Mouse (Mus musculus) liver, embryonic 16.5 days (tissue): Measurements from ENCODE around the gene Cnbd2. TPM values are rescaled to one million over a fixed set of nuclear protein-coding genes. Genes with fewer than 3 reads are reported as not detected.
A peak's percentile ranks its signal among the peaks of the same experiment; 100 is the strongest.

Experiments
- ATAC-seq: fragments of 200-750 bp; cut with Nextera tagmentation; 2 replicates; pipeline ENCODE4 v1.8.0; 2017; ENCODE audit warnings: low read depth, mild to moderate bottlenecking, moderate number of reproducible peaks, moderate library complexity
- H3K27ac ChIP-seq: fragments of 300-500 bp; sonication (generic); 2 replicates; pipeline ENCODE4 v1.5.1; 2014; ENCODE audit warnings: mild to moderate bottlenecking, low read length
- H3K27me3 ChIP-seq: fragments of 300-500 bp; sonication (generic); 2 replicates; pipeline ENCODE4 v1.6.1; 2014; ENCODE audit warnings: low read depth, low read length, mixed read lengths; ENCODE audit not compliant: control insufficient read depth, insufficient read depth
- H3K36me3 ChIP-seq: fragments of 300-500 bp; sonication (generic); 2 replicates; pipeline ENCODE4 v1.6.1; 2014; ENCODE audit warnings: mild to moderate bottlenecking; ENCODE audit not compliant: control insufficient read depth, insufficient read depth
- H3K4me1 ChIP-seq: fragments of 300-500 bp; sonication (generic); 2 replicates; pipeline ENCODE4 v1.6.1; 2014; ENCODE audit warnings: low read depth, low read length, mixed read lengths; ENCODE audit not compliant: control insufficient read depth
- H3K4me2 ChIP-seq: fragments of 300-500 bp; sonication (generic); 2 replicates; pipeline ENCODE4 v1.6.1; 2014; ENCODE audit warnings: low read depth, low read length, mixed read lengths
- H3K4me3 ChIP-seq: fragments of 300-500 bp; sonication (generic); 2 replicates; pipeline ENCODE4 v1.5.1; 2014; ENCODE audit warnings: low read depth, mild to moderate bottlenecking, low read length
- H3K9ac ChIP-seq: fragments of 300-500 bp; sonication (generic); 2 replicates; pipeline ENCODE4 v1.6.1; 2014; ENCODE audit warnings: low read depth, low read length
- H3K9me3 ChIP-seq: fragments of 300-500 bp; sonication (generic); replicated peaks from 2 replicates; pipeline ENCODE4 v1.6.1; 2016; ENCODE audit warnings: low read length; ENCODE audit not compliant: control insufficient read depth
- WGBS: fragments of 180-500 bp; shearing (Covaris S2); extraction: QIAGEN DNeasy Blood & Tissue Kit; methylation state at CpG from one replicate; pipeline ENCODE4 v1.1.7; 2014; ENCODE audit not compliant: insufficient replicate concordance; 5-methylcytosine and 5-hydroxymethylcytosine counted together
- polyA plus RNA-seq: library from polyadenylated mRNA; unstranded; fragments of >200 nt; fragmentation: Nextera tagmentation; extraction: Ambion mirVana; gene quantifications from 2 replicates; pipeline ENCODE4 v1.2.1, GENCODE M21; 2015

The Cnbd2 gene
- polyA plus RNA-seq, 1 experiment from 2014 or later: 1.9 TPM

- Histone ChIP-seq H3K36me3 (peaks cover 2% of the 10 kb centered on the region; the same call in 1 of the 2 replicates), H3K27ac (no peak overlapping the region), H3K27me3 (no peaks in the 10 kb centered on the region), H3K4me1 (no peaks in the 10 kb centered on the region), H3K4me3 (no peak overlapping the region), H3K9ac (no peak overlapping the region), H3K4me2 (no peak overlapping the region), H3K9me3 (0 out of 2 replicates have a peak, but pooled peaks cover 2% of the 10 kb centered on the region)
- no peak for ATAC-seq
Observed at GRCm38 (mm10) chr2:156318491-156318890, 6.4 kb downstream of the Cnbd2 start.

GRCm38 (mm10) chr2:156321538-156321937, 9.4 kb downstream of the Cnbd2 start:
- WGBS: 71% methylated on average over 6 of the region's 6 CpGs
- no peaks in the 10 kb centered on the region for H3K27me3 ChIP-seq
- H3K27ac ChIP-seq: no peak overlapping the region
- no peak for ATAC-seq
- peaks cover 4% of the 10 kb centered on the region; the same call in 1 of the 2 replicates for H3K4me1 ChIP-seq
- H3K9ac ChIP-seq: no peak overlapping the region
- no peaks in the 10 kb centered on the region for H3K36me3 ChIP-seq
- H3K4me2 ChIP-seq: no peak overlapping the region
- no peak overlapping the region for H3K4me3 ChIP-seq
- no peaks in the 10 kb centered on the region for H3K9me3 ChIP-seq

- Histone ChIP-seq H3K36me3 (no peaks in the 10 kb centered on the region), H3K27ac (peak overlapping the region; percentile 68), H3K27me3 (no peaks in the 10 kb centered on the region), H3K4me1 (peaks cover 4% of the 10 kb centered on the region; the same call in 1 of the 2 replicates), H3K4me3 (no peak overlapping the region), H3K9me3 (no peaks in the 10 kb centered on the region), H3K9ac (no peak overlapping the region), H3K4me2 (peak overlapping the region; percentile 19)
- peak; percentile 39; the same call in 1 of the 2 replicates for ATAC-seq
- WGBS: 14% methylated on average over 6 of the region's 6 CpGs
Observed at GRCm38 (mm10) chr2:156324116-156324588, 12.1 kb downstream of the Cnbd2 start.

- WGBS: 10% methylated on average over 5 of the region's 5 CpGs
- Histone ChIP-seq H3K9me3 (no peaks in the 10 kb centered on the region), H3K27ac (peak overlapping the region; percentile 68), H3K36me3 (no peaks in the 10 kb centered on the region), H3K4me2 (peak overlapping the region; percentile 19; the same call in 1 of the 2 replicates), H3K4me3 (no peak overlapping the region), H3K4me1 (peaks cover 4% of the 10 kb centered on the region; the same call in 1 of the 2 replicates), H3K27me3 (no peaks in the 10 kb centered on the region), H3K9ac (no peak overlapping the region)
- peak; percentile 59 for ATAC-seq
Observed at GRCm38 (mm10) chr2:156324681-156325080, 12.6 kb downstream of the Cnbd2 start.

GRCm38 (mm10) chr2:156330681-156331080, 18.6 kb downstream of the Cnbd2 start:
- H3K4me3 ChIP-seq: no peak overlapping the region
- H3K27me3 ChIP-seq: no peaks in the 10 kb centered on the region
- no peaks in the 10 kb centered on the region for H3K4me1 ChIP-seq
- H3K9ac ChIP-seq: no peak overlapping the region
- H3K27ac ChIP-seq: no peak overlapping the region
- no peaks in the 10 kb centered on the region for H3K36me3 ChIP-seq
- no peak overlapping the region for H3K4me2 ChIP-seq
- no peaks in the 10 kb centered on the region for H3K9me3 ChIP-seq
- WGBS: 61% methylated on average over 1 of the region's 1 CpGs
- no peak for ATAC-seq

- Histone ChIP-seq H3K27me3 (no peaks in the 10 kb centered on the region), H3K36me3 (no peaks in the 10 kb centered on the region), H3K4me3 (no peak overlapping the region), H3K4me2 (no peak overlapping the region), H3K27ac (no peak overlapping the region), H3K4me1 (no peaks in the 10 kb centered on the region), H3K9me3 (no peaks in the 10 kb centered on the region), H3K9ac (no peak overlapping the region)
- ATAC-seq: no peak
- 56% methylated on average over 7 of the region's 7 CpGs for WGBS
Observed at GRCm38 (mm10) chr2:156331446-156331965, 19.4 kb downstream of the Cnbd2 start.

- Histone ChIP-seq H3K4me1 (no peaks in the 10 kb centered on the region), H3K4me3 (no peak overlapping the region), H3K4me2 (no peak overlapping the region), H3K36me3 (no peaks in the 10 kb centered on the region), H3K9me3 (no peaks in the 10 kb centered on the region), H3K27ac (no peak overlapping the region), H3K27me3 (no peaks in the 10 kb centered on the region), H3K9ac (no peak overlapping the region)
- no peak for ATAC-seq
- WGBS: 51% methylated on average over 4 of the region's 4 CpGs
Observed at GRCm38 (mm10) chr2:156340078-156340477, 28.0 kb downstream of the Cnbd2 start.

- Histone ChIP-seq H3K9ac (no peak overlapping the region), H3K36me3 (no peaks in the 10 kb centered on the region), H3K4me2 (no peak overlapping the region), H3K27ac (no peak overlapping the region), H3K27me3 (no peaks in the 10 kb centered on the region), H3K4me1 (no peaks in the 10 kb centered on the region), H3K9me3 (no peaks in the 10 kb centered on the region), H3K4me3 (no peak overlapping the region)
- WGBS: 48% methylated on average over 12 of the region's 12 CpGs
- ATAC-seq: no peak
Observed at GRCm38 (mm10) chr2:156344775-156345532, 32.9 kb downstream of the Cnbd2 start.

- Histone ChIP-seq H3K36me3 (no peaks in the 10 kb centered on the region), H3K27ac (no peak overlapping the region), H3K9me3 (no peaks in the 10 kb centered on the region), H3K4me2 (no peak overlapping the region), H3K4me1 (no peaks in the 10 kb centered on the region), H3K27me3 (no peaks in the 10 kb centered on the region), H3K9ac (no peak overlapping the region), H3K4me3 (no peak overlapping the region)
- ATAC-seq: no peak
- WGBS: 59% methylated on average over 4 of the region's 4 CpGs
Observed at GRCm38 (mm10) chr2:156348812-156349211, 36.7 kb downstream of the Cnbd2 start.
